Mouse (Mus musculus): ENCODE measurements around the gene Rnf138rt1. TPM values are rescaled to one million over a fixed set of nuclear protein-coding genes. Genes with fewer than 3 reads are reported as not detected.

Gene Rnf138rt1
- polyA plus RNA-seq, 1 experiment: not detected

GRCm38 (mm10) chrX:163720597-163720996 is 40.5 kb downstream of the Rnf138rt1 start:
- peaks cover 5% of the 10 kb centered on the region for H3K4me1 ChIP-seq (ENCODE audit: control insufficient read depth, insufficient read depth, low read length)
- TF ChIP-seq CTCF (IDR thresholded peaks at IDR 0.05; ENCODE audit: borderline replicate concordance, insufficient read depth, low read length): no peak
- H3K4me3 ChIP-seq (ENCODE audit: insufficient read depth, low read length): no peak overlapping the region
- no peak overlapping the region for H3K27ac ChIP-seq (ENCODE audit: insufficient read depth, low read length)

Other genes with a start within 250 kb of the Rnf138rt1 start
- gene Grpr, start 211.7 kb downstream of the Rnf138rt1 start, polyA plus RNA-seq (2011; ENCODE audit: insufficient read length, low read depth, missing spikeins): 2.1 and 2.6 TPM in 2 replicates
- gene Ap1s2, start 147.7 kb upstream of the Rnf138rt1 start, polyA plus RNA-seq (2011; ENCODE audit: insufficient read length, low read depth, missing spikeins): 39.7 and 44.2 TPM in 2 replicates
- 41.6 and 51.0 TPM in 2 replicates for gene Zrsr2, start 197.3 kb upstream of the Rnf138rt1 start, polyA plus RNA-seq (2011; ENCODE audit: insufficient read length, low read depth, missing spikeins)

Data from embryonic fibroblast, embryonic 13.5 days (primary cell).